Mouse (Mus musculus) T-helper 2 cell (primary cell): ENCODE measurements around the gene Rnf150.

Experiments
- in situ Hi-C: fragments of 300-600 bp; cut with MboI, MseI; formaldehyde crosslinking; loops from one replicate; pipeline ENCODE4 v1.15.1; 2025; ENCODE audit warnings: high pct_unique_total_duplicates

Rnf150 gene

GRCm38 (mm10) chr8:82863041-82863744 is at the start of gene Rnf150:
TSS of gene Rnf150 (plus strand) at chr8:82863356.
- in situ Hi-C loops = loop anchor here (5.0 kb wide), 1 partner anchor 229 kb away; no protein-coding TSS in a partner anchor

- in situ Hi-C loops = no loop called here
Measured at GRCm38 (mm10) chr8:82826135-82827046, 36.8 kb upstream of the Rnf150 start.

- in situ Hi-C loops = no loop called here
Measured at GRCm38 (mm10) chr8:82840415-82840814, 22.7 kb upstream of the Rnf150 start.

GRCm38 (mm10) chr8:82840963-82841362 is 22.2 kb upstream of the Rnf150 start:
- in situ Hi-C loops = no loop called here

GRCm38 (mm10) chr8:82841520-82842142 is 21.5 kb upstream of the Rnf150 start:
- in situ Hi-C loops = no loop called here

- in situ Hi-C loops = no loop called here
Measured at GRCm38 (mm10) chr8:82843697-82844096, 19.5 kb upstream of the Rnf150 start.

GRCm38 (mm10) chr8:82844413-82844812 is 18.7 kb upstream of the Rnf150 start:
- in situ Hi-C loops = no loop called here

GRCm38 (mm10) chr8:82846098-82846497 is 17.1 kb upstream of the Rnf150 start:
- in situ Hi-C loops = no loop called here

- in situ Hi-C loops = no loop called here
Measured at GRCm38 (mm10) chr8:82846730-82847129, 16.4 kb upstream of the Rnf150 start.

GRCm38 (mm10) chr8:82858541-82859342 is 4.4 kb upstream of the Rnf150 start:
- in situ Hi-C loops = no loop called here

GRCm38 (mm10) chr8:82859343-82859620 is 3.9 kb upstream of the Rnf150 start:
- in situ Hi-C loops = no loop called here

GRCm38 (mm10) chr8:82863745-82864520 is 777 bp downstream of the Rnf150 start:
- in situ Hi-C loops = loop anchor here (5.0 kb wide), 1 partner anchor 228 kb away; no protein-coding TSS in a partner anchor

- in situ Hi-C loops = loop anchor here (5.0 kb wide), 1 partner anchor 228 kb away; no protein-coding TSS in a partner anchor
Measured at GRCm38 (mm10) chr8:82864521-82864818, 1.3 kb downstream of the Rnf150 start.

- in situ Hi-C loops = no loop called here
Measured at GRCm38 (mm10) chr8:82865239-82865638, 2.1 kb downstream of the Rnf150 start.

GRCm38 (mm10) chr8:82866251-82866650 is 3.1 kb downstream of the Rnf150 start:
- in situ Hi-C loops = no loop called here

GRCm38 (mm10) chr8:82870840-82871490 is 7.8 kb downstream of the Rnf150 start:
- in situ Hi-C loops = no loop called here

- in situ Hi-C loops = no loop called here
Measured at GRCm38 (mm10) chr8:82871986-82872385, 8.8 kb downstream of the Rnf150 start.

- in situ Hi-C loops = no loop called here
Measured at GRCm38 (mm10) chr8:82874102-82874501, 10.9 kb downstream of the Rnf150 start.

- in situ Hi-C loops = no loop called here
Measured at GRCm38 (mm10) chr8:82875135-82875534, 12.0 kb downstream of the Rnf150 start.

GRCm38 (mm10) chr8:82884480-82884879 is 21.3 kb downstream of the Rnf150 start:
- in situ Hi-C loops = no loop called here
